ENCODE assay signal across 9 mouse cellular contexts in genomic region chr1:171672854-171673475, GRCm38 (mm10). TPM values are rescaled to one million over a fixed set of nuclear protein-coding genes. Genes with fewer than 3 reads are reported as not detected.
DNase-seq lines count a peak whose midpoint lies in the region; ATAC-seq and TF ChIP-seq lines count a peak whose summit lies in the region.
"Had no signal": no experiment of that assay in that cellular context is flagged by ENCODE, and none has a peak within 500 bp of the region (broad histone marks: within the 10 kb centered on the region; RNA-seq: fewer than 3 reads in every experiment).

No protein-coding gene starts in this region.

- no peaks in the 10 kb centered on the region for H3K4me1 ChIP-seq in limb, embryonic 10.5 days
- no peaks in the 10 kb centered on the region for H3K4me1 ChIP-seq in intestine, postnatal 0 days (replicated peaks; ENCODE audit: control insufficient read depth, insufficient read depth, low read length)

- H3K36me3 ChIP-seq in limb, embryonic 10.5 days: no peaks in the 10 kb centered on the region
- no peaks in the 10 kb centered on the region for H3K36me3 ChIP-seq in intestine, postnatal 0 days (ENCODE audit: control insufficient read depth, insufficient read depth)

- ATAC-seq in intestine, postnatal 0 days: no peak

- H3K9me3 ChIP-seq in limb, embryonic 10.5 days (replicated peaks): no peaks in the 10 kb centered on the region
- no peaks in the 10 kb centered on the region for H3K9me3 ChIP-seq in intestine, postnatal 0 days (ENCODE audit: control insufficient read depth)

- H3K4me2 ChIP-seq in intestine, postnatal 0 days (replicated peaks; ENCODE audit: low read depth): no peak overlapping the region

- H3K27ac ChIP-seq in limb, embryonic 10.5 days: no peak overlapping the region
- H3K27ac ChIP-seq in intestine, postnatal 0 days (ENCODE audit: low read depth, low read length): no peak overlapping the region

- H3K9ac ChIP-seq in intestine, postnatal 0 days (ENCODE audit: low read depth, low read length): no peak overlapping the region

- no peak for TF ChIP-seq CTCF in intestine, postnatal 0 days (IDR thresholded peaks at IDR 0.05; ENCODE audit: low read depth)

- H3K27me3 ChIP-seq in limb, embryonic 10.5 days (ENCODE audit: low read depth, poor library complexity, severe bottlenecking): no peaks in the 10 kb centered on the region
- no peaks in the 10 kb centered on the region for H3K27me3 ChIP-seq in intestine, postnatal 0 days (replicated peaks; ENCODE audit: control insufficient read depth, insufficient read depth, low read length)

- no peak overlapping the region for H3K4me3 ChIP-seq in limb, embryonic 10.5 days
- H3K4me3 ChIP-seq in intestine, postnatal 0 days (ENCODE audit: low read depth, low read length): no peak overlapping the region

- WGBS in limb, embryonic 10.5 days: 73% methylated on average over 5 of the region's 5 CpGs
- 63% methylated on average over 5 of the region's 5 CpGs for WGBS in intestine, postnatal 0 days

- peak; percentile 26 for DNase-seq in heart, adult 8-10 months (ENCODE audit: low spot score)
- no peak for DNase-seq in heart, postnatal 25 days (ENCODE audit: low spot score)
- DNase-seq in cerebellum, postnatal 36 days: peak; percentile 37
- peak; percentile 25 to 50 for DNase-seq in left cerebral cortex, adult 18-20 months (ENCODE audit: low spot score in 2 of 2)
- DNase-seq in right cerebral cortex, postnatal 4 days: peak; percentile 28
- no peak for DNase-seq in limb, embryonic 10.5 days (ENCODE audit: low spot score)
- no peak for DNase-seq in kidney, postnatal 10 days

- intact Hi-C loops in heart, postnatal 25 days (cut with DNase I): no loop called here

RNA-seq across cellular contexts. Expression of gene Cd48, which starts 8.8 kb away (rescaled TPM):
- total RNA-seq in heart, adult 8-10 months (2022): 1 to 10 TPM; 1.1 to 2.7 (median 1.6) TPM
- 1 to 10 TPM; 2.0 to 3.0 TPM for total RNA-seq in heart, postnatal 25 days (2021)
- total RNA-seq in left cerebral cortex, adult 18-20 months (2021): under 1 TPM; 0.51 to 0.77 TPM
- 0.13 and 0.38 TPM in 2 replicates for polyA plus RNA-seq in limb, embryonic 10.5 days (2016; fragmentation: Nextera tagmentation; extraction: Ambion mirVana)
- 3.9 and 4.3 TPM in 2 replicates for polyA plus RNA-seq in intestine, postnatal 0 days (2015; fragmentation: Nextera tagmentation; extraction: Ambion mirVana)

RNA-seq across cellular contexts. Expression of gene Slamf7, which starts 20.1 kb away (rescaled TPM):
- total RNA-seq in heart, adult 8-10 months (2022): under 1 TPM; 0.16 to 0.32 (median 0.28) TPM
- total RNA-seq in heart, postnatal 25 days (2021): under 1 TPM; 0.18 to 0.22 TPM
- not detected for total RNA-seq in left cerebral cortex, adult 18-20 months (2021)
- polyA plus RNA-seq in limb, embryonic 10.5 days (2016; fragmentation: Nextera tagmentation; extraction: Ambion mirVana): not detected in 2 replicates
- 0.18 and 0.21 TPM in 2 replicates for polyA plus RNA-seq in intestine, postnatal 0 days (2015; fragmentation: Nextera tagmentation; extraction: Ambion mirVana)
- polyA plus RNA-seq: intestine, embryonic 14.5 days had no signal

Comparison
In these comparisons a context has a peak if more than half of its experiments do, and no peak if none do; other contexts are left out.
1. DNase-seq: peak in heart, adult 8-10 months (single experiment), cerebellum, postnatal 36 days (2 of 2), left cerebral cortex, adult 18-20 months (2 of 2) and right cerebral cortex, postnatal 4 days (single experiment); none in heart, postnatal 25 days (single experiment), limb, embryonic 10.5 days (single experiment) and kidney, postnatal 10 days (single experiment).